Mouse (Mus musculus) splenic B cell, adult 2 months (primary cell): ENCODE results near the gene Snx29.
A peak's percentile ranks its signal among the peaks of the same experiment; 100 is the strongest.

ENCODE experiments used
- DNase-seq: peaks from one replicate; pipeline ENCODE4 v3.0.0-alpha.2; 2011; ENCODE audit warnings: low read depth, low spot score
- H3K27me3 ChIP-seq: 2 replicates; pipeline ENCODE4 v1.6.1; 2012; ENCODE audit warnings: mild to moderate bottlenecking, low read length, moderate library complexity, mixed read lengths; ENCODE audit not compliant: control insufficient read depth, poor library complexity, insufficient read depth, severe bottlenecking
- H3K36me3 ChIP-seq: 2 replicates; pipeline ENCODE4 v1.6.1; 2012; ENCODE audit warnings: mild to moderate bottlenecking, low read length, moderate library complexity, mixed read lengths; ENCODE audit not compliant: control insufficient read depth, poor library complexity, insufficient read depth, severe bottlenecking

Snx29 gene

DNA sequence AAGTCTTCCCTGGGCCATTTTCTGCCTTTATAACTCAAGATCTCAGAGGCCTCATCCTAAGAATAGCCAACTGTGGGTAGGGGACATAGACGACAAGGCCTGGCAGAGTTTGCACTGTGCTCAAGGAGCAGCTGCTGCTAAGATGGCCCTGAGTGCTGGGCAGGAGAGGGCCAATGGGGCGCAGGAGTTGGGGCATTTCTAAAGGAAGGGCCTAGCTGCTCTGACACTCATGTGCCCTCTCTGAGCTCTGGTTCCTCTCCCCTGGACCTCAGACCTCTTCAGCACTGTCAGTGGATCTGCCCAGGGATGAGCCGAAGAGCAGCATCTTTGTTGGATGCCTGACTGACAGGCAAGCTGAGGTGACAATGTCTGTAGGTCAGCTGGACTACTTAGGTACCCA lies 426.4 kb downstream of the Snx29 start:
- no peaks in the 10 kb centered on the region for H3K27me3 ChIP-seq
- no peak for DNase-seq
- no peaks in the 10 kb centered on the region; the same call in 1 of the 2 replicates for H3K36me3 ChIP-seq

GRCm38 (mm10) chr16:11750605-11751004 lies 427.9 kb downstream of the Snx29 start:
- peaks cover 4% of the 10 kb centered on the region for H3K36me3 ChIP-seq
- DNase-seq = peak; percentile 7
- H3K27me3 ChIP-seq = no peaks in the 10 kb centered on the region

GRCm38 (mm10) chr16:11752557-11752956 lies 429.8 kb downstream of the Snx29 start:
- DNase-seq = no peak
- Histone ChIP-seq H3K27me3 (no peaks in the 10 kb centered on the region), H3K36me3 (peaks cover 6% of the 10 kb centered on the region)

DNA sequence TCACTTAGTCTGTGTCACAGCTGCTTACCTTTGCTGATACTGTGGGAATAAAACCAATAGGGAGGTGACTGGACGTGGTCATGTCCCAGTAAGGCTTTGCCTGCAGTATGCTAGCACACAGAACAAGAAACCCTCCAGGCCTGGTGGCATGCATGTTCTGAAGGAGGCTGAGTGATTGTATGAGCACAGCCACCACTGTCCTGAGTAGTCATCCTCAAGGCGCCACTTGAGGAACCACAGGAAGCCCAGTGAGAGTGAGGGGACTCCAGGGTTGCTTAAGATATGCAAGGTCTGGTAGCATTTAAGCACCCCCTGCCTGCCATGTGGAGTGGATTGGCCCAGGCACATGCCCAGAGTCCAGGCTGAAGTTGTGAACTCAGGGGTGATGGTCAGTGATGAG lies 430.8 kb downstream of the Snx29 start:
- no peaks in the 10 kb centered on the region for H3K27me3 ChIP-seq
- peaks cover 8% of the 10 kb centered on the region for H3K36me3 ChIP-seq
- DNase-seq = no peak

GRCm38 (mm10) chr16:11754136-11754535 lies 431.4 kb downstream of the Snx29 start:
- Histone ChIP-seq H3K36me3 (peaks cover 10% of the 10 kb centered on the region), H3K27me3 (no peaks in the 10 kb centered on the region)
- DNase-seq = no peak

DNA sequence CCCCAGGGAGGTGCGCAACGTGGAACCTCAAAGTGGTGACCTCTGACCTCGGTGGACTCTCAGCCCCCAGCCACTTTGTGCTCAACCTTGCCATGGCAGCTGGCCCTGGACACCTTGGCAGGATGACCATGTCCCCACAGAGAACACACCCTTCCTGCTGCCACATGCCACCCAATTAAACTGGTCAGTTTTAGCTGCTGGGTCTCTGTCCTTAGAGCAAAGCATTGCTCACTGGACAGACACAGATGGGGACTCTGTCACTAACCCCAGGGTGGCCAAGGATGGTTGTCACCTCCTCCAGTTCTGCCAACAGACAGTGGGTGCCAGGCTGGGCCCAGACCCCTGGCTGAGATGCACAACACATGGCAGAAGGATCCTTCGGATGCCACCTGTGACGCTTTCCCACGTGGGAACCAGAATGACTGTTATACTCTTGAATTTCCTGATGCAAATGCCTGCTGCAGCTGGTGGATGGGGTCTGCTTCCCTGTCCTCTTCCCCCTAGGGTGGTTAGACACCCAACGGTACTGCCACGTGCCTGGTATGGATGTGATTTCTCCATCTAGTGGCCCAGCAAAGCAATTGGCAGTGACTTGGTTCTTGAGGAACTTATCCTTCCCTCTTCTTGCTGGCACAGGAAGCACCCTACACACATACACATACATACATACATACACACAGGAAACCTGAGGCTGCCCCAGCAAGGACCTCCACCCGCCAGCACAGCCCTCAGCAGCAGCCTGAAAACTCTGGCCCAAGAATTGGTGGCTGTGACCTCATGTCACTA lies 432.8 kb downstream of the Snx29 start:
- DNase-seq = no peak
- no peaks in the 10 kb centered on the region for H3K27me3 ChIP-seq
- peaks cover 10% of the 10 kb centered on the region for H3K36me3 ChIP-seq

DNA sequence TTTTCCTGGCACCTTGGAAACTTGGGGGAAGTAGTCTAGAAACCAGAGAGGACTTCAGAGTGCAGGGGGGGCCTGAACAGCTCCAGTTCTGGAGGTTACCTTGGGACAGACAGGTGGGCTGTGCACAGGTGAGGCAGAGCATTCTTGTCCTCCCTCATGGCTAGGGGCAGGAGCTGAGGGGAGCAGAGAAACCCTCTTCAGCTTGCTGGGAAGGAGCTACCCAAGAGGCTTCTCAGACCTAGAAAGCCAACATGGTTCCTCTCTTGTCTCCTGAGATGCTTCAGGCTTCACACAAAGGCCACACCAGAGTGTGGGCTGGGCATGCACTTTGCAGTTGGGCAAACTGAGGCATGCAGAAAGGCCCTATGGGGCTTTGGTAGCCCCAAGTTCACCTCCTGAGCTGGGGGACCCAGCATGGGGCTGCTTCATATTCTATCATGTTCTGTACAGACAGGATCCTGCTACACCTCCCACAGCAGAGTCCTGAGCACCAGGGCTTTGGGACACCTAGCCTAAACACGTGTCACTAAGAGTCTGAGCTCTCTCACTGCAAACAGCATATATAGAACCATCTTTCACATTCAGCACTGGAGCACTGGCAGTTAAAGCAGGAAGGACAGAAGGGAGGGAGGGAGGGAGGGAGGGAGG lies 434.0 kb downstream of the Snx29 start:
- DNase-seq = no peak
- Histone ChIP-seq H3K36me3 (peaks cover 10% of the 10 kb centered on the region), H3K27me3 (no peaks in the 10 kb centered on the region)

DNA sequence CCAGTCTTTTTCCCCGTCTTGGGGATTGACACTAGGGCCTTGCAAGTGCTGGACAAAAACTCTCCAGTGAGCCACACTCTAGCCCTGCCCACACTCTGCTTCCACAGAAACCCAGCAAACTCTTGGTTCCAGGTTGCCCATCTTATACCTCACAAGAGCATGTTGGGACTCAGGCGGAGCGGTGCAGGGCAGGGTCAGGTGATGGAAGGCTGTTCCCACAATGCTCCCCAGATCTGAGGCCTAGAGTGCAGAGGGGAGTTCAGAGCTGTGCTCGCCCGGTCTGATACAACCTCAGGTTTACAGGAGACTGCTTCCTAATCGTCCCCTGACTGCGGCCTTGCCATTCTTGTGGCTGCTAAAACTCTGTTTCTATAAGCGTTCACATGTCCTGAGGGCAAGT lies 434.8 kb downstream of the Snx29 start:
- DNase-seq = no peak
- H3K27me3 ChIP-seq = no peaks in the 10 kb centered on the region
- H3K36me3 ChIP-seq = peaks cover 10% of the 10 kb centered on the region

DNA sequence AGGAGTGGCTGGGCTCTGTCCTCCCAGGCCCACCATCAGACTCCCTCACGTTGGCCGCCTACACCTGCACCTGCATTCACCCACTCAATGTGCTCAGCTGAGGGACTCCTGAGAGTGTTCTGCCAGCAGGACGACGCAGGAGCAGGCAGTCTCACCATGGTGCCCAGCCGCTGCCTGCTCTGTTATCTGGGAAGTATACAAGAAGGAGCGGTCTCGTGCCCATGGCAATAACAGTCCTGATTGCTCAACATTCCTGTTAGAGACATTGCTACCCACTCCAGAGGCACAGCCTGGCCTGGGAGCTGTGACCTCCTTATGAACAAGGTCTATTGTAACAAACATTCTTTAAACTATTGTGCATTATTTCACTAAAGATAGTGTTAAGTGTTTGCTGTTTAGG lies 435.2 kb downstream of the Snx29 start:
- Histone ChIP-seq H3K36me3 (peaks cover 10% of the 10 kb centered on the region), H3K27me3 (no peaks in the 10 kb centered on the region)
- no peak for DNase-seq

GRCm38 (mm10) chr16:11772318-11772717 lies 449.6 kb downstream of the Snx29 start:
- Histone ChIP-seq H3K27me3 (no peaks in the 10 kb centered on the region), H3K36me3 (no peaks in the 10 kb centered on the region)
- DNase-seq = no peak

- no peak for DNase-seq
- H3K36me3 ChIP-seq = no peaks in the 10 kb centered on the region
- H3K27me3 ChIP-seq = no peaks in the 10 kb centered on the region
Measured at GRCm38 (mm10) chr16:11774321-11774720, 451.6 kb downstream of the Snx29 start.

DNA sequence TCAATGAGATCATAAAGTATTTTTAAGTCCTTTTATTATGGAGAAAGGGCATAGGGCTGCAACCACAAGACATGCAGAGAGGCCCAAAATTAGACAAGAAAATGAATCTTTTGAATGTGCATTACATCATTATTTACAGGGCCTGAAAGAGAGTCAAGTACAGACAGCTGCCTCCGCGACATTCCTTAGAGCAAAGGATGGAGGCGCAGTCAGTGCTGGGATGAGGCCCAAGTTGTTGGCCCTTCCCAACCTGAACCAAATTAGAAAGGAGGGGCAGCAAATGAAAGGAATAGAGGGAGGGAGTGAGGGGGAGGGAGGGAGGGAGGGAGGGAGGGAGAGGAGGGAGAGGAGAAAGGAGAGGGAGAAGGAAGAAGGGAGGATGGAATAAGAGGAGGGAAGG lies 453.8 kb downstream of the Snx29 start:
- DNase-seq = no peak
- Histone ChIP-seq H3K27me3 (no peaks in the 10 kb centered on the region), H3K36me3 (no peaks in the 10 kb centered on the region)

GRCm38 (mm10) chr16:11778191-11778590 lies 455.5 kb downstream of the Snx29 start:
- Histone ChIP-seq H3K27me3 (no peaks in the 10 kb centered on the region), H3K36me3 (no peaks in the 10 kb centered on the region)
- DNase-seq = no peak

DNA sequence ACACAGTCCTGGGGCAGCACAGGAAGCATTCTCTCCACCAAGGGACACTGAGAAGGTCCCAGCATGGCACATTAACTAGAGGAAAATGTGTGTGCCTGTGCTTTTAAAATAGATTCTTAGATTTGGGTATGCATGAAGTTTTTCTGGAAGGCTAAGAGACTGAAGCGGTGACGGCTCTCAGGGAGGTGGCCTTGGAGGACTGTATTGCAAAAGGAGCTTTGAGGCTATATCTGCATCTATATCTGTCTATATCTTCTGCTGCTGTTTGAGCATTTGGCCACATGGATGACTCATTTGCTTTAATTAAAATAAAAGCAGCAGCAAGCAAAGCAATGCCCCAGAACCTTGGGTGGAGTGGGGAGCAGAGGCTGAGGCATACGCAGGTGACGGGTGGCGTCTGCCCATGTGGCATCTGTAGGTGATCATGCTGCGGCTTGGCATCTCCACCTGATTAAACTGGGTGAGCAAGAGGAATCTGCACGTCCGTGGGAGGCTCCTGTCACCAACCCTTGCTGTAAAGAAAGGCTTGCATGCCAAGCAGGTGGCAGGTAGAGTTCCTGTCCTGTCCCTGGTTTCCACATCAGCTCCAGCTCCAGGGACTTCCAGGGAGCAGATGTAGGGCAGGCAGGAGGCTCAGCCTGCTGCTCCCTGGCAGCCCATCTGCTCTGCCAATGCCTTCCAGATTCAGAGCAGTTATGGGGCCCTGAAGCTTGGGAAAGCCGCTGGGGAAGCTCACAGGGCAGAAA lies 456.2 kb downstream of the Snx29 start:
- no peaks in the 10 kb centered on the region for H3K36me3 ChIP-seq
- H3K27me3 ChIP-seq = no peaks in the 10 kb centered on the region
- DNase-seq = no peak

GRCm38 (mm10) chr16:11782082-11782481 lies 459.4 kb downstream of the Snx29 start:
- Histone ChIP-seq H3K36me3 (no peaks in the 10 kb centered on the region), H3K27me3 (no peaks in the 10 kb centered on the region)
- no peak for DNase-seq
